In genomic region chr9:113759684-113760083, GRCm38 (mm10) we compare ENCODE assay signal across 19 mouse cellular contexts. TPM values are rescaled to one million over a fixed set of nuclear protein-coding genes. Genes with fewer than 3 reads are reported as not detected.
DNase-seq lines count a peak whose midpoint lies in the region; ATAC-seq and TF ChIP-seq lines count a peak whose summit lies in the region.
"Had no signal": no experiment of that assay in that cellular context is flagged by ENCODE, and none has a peak within 500 bp of the region (broad histone marks: within the 10 kb centered on the region; RNA-seq: fewer than 3 reads in every experiment).

No protein-coding gene starts in this region.

- ATAC-seq in CD4-positive, CD25-positive, alpha-beta regulatory T cell, adult 4 months, result no peak
- ATAC-seq: activated CD4-positive, CD25-positive, alpha-beta regulatory T cell, adult 4 months had no signal

- peak; percentile 18 for TF ChIP-seq CTCF in left cerebral cortex, adult 2 months (IDR thresholded peaks at IDR 0.05)

- no peak overlapping the region for H3K4me3 ChIP-seq in left cerebral cortex, adult 2 months
- H3K4me3 ChIP-seq: heart, embryonic 13.5 days; limb, embryonic 10.5 days; lung, embryonic 15.5 days; megakaryocyte, embryonic 14.5 days; neural tube, embryonic 12.5 days; stomach, embryonic 15.5 days had no signal

- intact Hi-C loops in left cerebral cortex, adult 2 months (cut with DNase I), result no loop called here
- intact Hi-C loops in left cerebral cortex, postnatal 4 days (cut with DNase I), result no loop called here

- H3K27ac ChIP-seq in left cerebral cortex, adult 2 months, result no peak overlapping the region
- H3K27ac ChIP-seq: heart, embryonic 13.5 days; limb, embryonic 10.5 days; lung, embryonic 15.5 days; neural tube, embryonic 12.5 days; stomach, embryonic 15.5 days had no signal

- peak; percentile 23 for DNase-seq in CD4-positive, CD25-positive, alpha-beta regulatory T cell, adult 2 months (ENCODE audit: low read depth, low spot score)
- no peak for DNase-seq in left cerebral cortex, adult 2 months (ENCODE audit: extremely low spot score in 1 of 2, low spot score in 2 of 2)
- DNase-seq in left cerebral cortex, postnatal 4 days, result no peak
- DNase-seq in B cell, adult 2 months, result peak; percentile 26 to 28
- DNase-seq in ZHBTc4 (ENCODE audit: low read depth, low spot score), result peak; percentile 74
- no peak for DNase-seq in right cerebral cortex, postnatal 36 days (ENCODE audit: low spot score in 2 of 2)
- DNase-seq in urinary bladder, postnatal 14 days (ENCODE audit: low spot score), result no peak
- DNase-seq: adrenal gland, postnatal 36 days; gastrocnemius, postnatal 36 days; kidney, postnatal 14 days; layer of hippocampus, postnatal 36 days had no signal

RNA-seq across cellular contexts. Expression of gene Clasp2, which starts 18.4 kb away (rescaled TPM):
- polyA plus RNA-seq in CD4-positive, CD25-positive, alpha-beta regulatory T cell, adult 4 months (2017; shearing (Covaris generic)), result 10 to 100 TPM in 1 of 2 experiments, 1 to 10 TPM in 1; 6.8 to 10.5 TPM
- total RNA-seq in left cerebral cortex, adult 2 months (2021), result 100 to 1,000 TPM; 212 TPM
- 100 to 1,000 TPM; 306 to 307 TPM for total RNA-seq in left cerebral cortex, postnatal 4 days (2021)

RNA-seq across cellular contexts. Expression of gene Pdcd6ip, which starts 51.6 kb away (rescaled TPM):
- polyA plus RNA-seq in CD4-positive, CD25-positive, alpha-beta regulatory T cell, adult 4 months (2017; shearing (Covaris generic)), result 10 to 100 TPM; 36.9 to 40.3 TPM
- 10 to 100 TPM; 70.4 to 80.8 TPM for total RNA-seq in left cerebral cortex, adult 2 months (2021)
- total RNA-seq in left cerebral cortex, postnatal 4 days (2021), result 10 to 100 TPM; 55.5 to 60.4 TPM

Comparison
In these comparisons a context has a peak if more than half of its experiments do, and no peak if none do; other contexts are left out.
1. DNase-seq: peak in CD4-positive, CD25-positive, alpha-beta regulatory T cell, adult 2 months (single experiment), B cell, adult 2 months (2 of 2) and ZHBTc4 (single experiment); none in left cerebral cortex, adult 2 months (0 of 2), left cerebral cortex, postnatal 4 days (single experiment), right cerebral cortex, postnatal 36 days (0 of 2) and urinary bladder, postnatal 14 days (single experiment).